Mouse (Mus musculus) CD4-positive naive resting alpha-beta T cell, adult 76 days (primary cell): ENCODE data around the gene Gm13276. TPM values are rescaled to one million over a fixed set of nuclear protein-coding genes. Genes with fewer than 3 reads are reported as not detected.

Experiments used
- total RNA-seq: library from RNA; stranded (reverse); gene quantifications from one replicate; pipeline ENCODE4 v1.2.4, GENCODE M21; 2023

The Gm13276 gene
- total RNA-seq, 1 experiment from 2014 or later: not detected

Other genes starting within 250 kb of the Gm13276 start
- not detected for gene Ifna15, start 227.5 kb upstream of the Gm13276 start, total RNA-seq
- not detected for gene Ifna14, start 213.9 kb upstream of the Gm13276 start, total RNA-seq
- not detected for gene Ifna9, start 193.3 kb upstream of the Gm13276 start, total RNA-seq
- gene Ifna12, start 182.3 kb upstream of the Gm13276 start, total RNA-seq: not detected
- not detected for gene C87499, start 151.3 kb upstream of the Gm13276 start, total RNA-seq
- not detected for gene Ifna13, start 141.2 kb upstream of the Gm13276 start, total RNA-seq
- gene Ifna16, start 108.8 kb upstream of the Gm13276 start, total RNA-seq: not detected
- gene Ifna2, start 101.8 kb upstream of the Gm13276 start, total RNA-seq: not detected
- gene Ifnab, start 94.3 kb upstream of the Gm13276 start, total RNA-seq: not detected
- 2.1 TPM for gene Gm26566, start 63.9 kb upstream of the Gm13276 start, total RNA-seq
- gene Klhl9, start 63.2 kb upstream of the Gm13276 start, total RNA-seq: 46.0 TPM
- not detected for gene Gm13271, start 30.8 kb upstream of the Gm13276 start, total RNA-seq
- not detected for gene Gm13283, start 25.6 kb upstream of the Gm13276 start, total RNA-seq
- gene Gm13290, start 11.9 kb upstream of the Gm13276 start, total RNA-seq: not detected
- gene Gm13289, start 8.8 kb upstream of the Gm13276 start, total RNA-seq: not detected
- gene Gm13272, start 5.9 kb upstream of the Gm13276 start, total RNA-seq: not detected
- not detected for gene Ifnz, start 3.6 kb upstream of the Gm13276 start, total RNA-seq
- not detected for gene Gm13277, start 2.9 kb downstream of the Gm13276 start, total RNA-seq
- not detected for gene Gm13278, start 5.8 kb downstream of the Gm13276 start, total RNA-seq
- gene Gm13275, start 8.8 kb downstream of the Gm13276 start, total RNA-seq: not detected
- not detected for gene Gm13279, start 11.7 kb downstream of the Gm13276 start, total RNA-seq
- gene Gm13285, start 14.0 kb downstream of the Gm13276 start, total RNA-seq: not detected
- gene Gm13287, start 17.5 kb downstream of the Gm13276 start, total RNA-seq: not detected
- not detected for gene Gm13288, start 19.8 kb downstream of the Gm13276 start, total RNA-seq
- gene Ifna7, start 30.5 kb downstream of the Gm13276 start, total RNA-seq: not detected
- not detected for gene Ifna11, start 34.2 kb downstream of the Gm13276 start, total RNA-seq
- gene Ifna6, start 41.7 kb downstream of the Gm13276 start, total RNA-seq: not detected
- gene Ifna5, start 49.8 kb downstream of the Gm13276 start, total RNA-seq: not detected
- not detected for gene Ifna4, start 56.2 kb downstream of the Gm13276 start, total RNA-seq
- gene Ifna1, start 64.4 kb downstream of the Gm13276 start, total RNA-seq: not detected
- gene Ifne, start 94.5 kb downstream of the Gm13276 start, total RNA-seq: not detected